Mouse (Mus musculus) heart, embryonic 16.5 days (tissue): ENCODE data around the gene Sim1. TPM values are rescaled to one million over a fixed set of nuclear protein-coding genes. Genes with fewer than 3 reads are reported as not detected.

Experiments
- ATAC-seq: fragments of 200-750 bp; cut with Nextera tagmentation; replicated peaks from 2 replicates; pipeline ENCODE4 v1.8.0; 2017; ENCODE audit warnings: moderate number of reproducible peaks; ENCODE audit not compliant: insufficient read depth, low FRiP score; ENCODE audit errors: extremely low read depth
- H3K27ac ChIP-seq: fragments of 300-500 bp; sonication (generic); 2 replicates; pipeline ENCODE4 v1.5.1; 2014; ENCODE audit warnings: mild to moderate bottlenecking, low read length, control low read depth, moderate library complexity
- H3K27me3 ChIP-seq: fragments of 300-500 bp; sonication (generic); 2 replicates; pipeline ENCODE4 v1.6.1; 2014; ENCODE audit warnings: low read length, mixed read lengths; ENCODE audit not compliant: control insufficient read depth, insufficient read depth
- H3K36me3 ChIP-seq: fragments of 300-500 bp; sonication (generic); 2 replicates; pipeline ENCODE4 v1.6.1; 2014; ENCODE audit not compliant: control insufficient read depth, insufficient read depth
- H3K4me1 ChIP-seq: fragments of 300-500 bp; sonication (generic); 2 replicates; pipeline ENCODE4 v1.6.1; 2014; ENCODE audit warnings: low read length, mixed read lengths; ENCODE audit not compliant: control insufficient read depth, insufficient read depth
- H3K4me2 ChIP-seq: fragments of 300-500 bp; sonication (generic); 2 replicates; pipeline ENCODE4 v1.6.1; 2014; ENCODE audit warnings: low read depth, mild to moderate bottlenecking, control low read depth, low read length
- H3K4me3 ChIP-seq: fragments of 300-500 bp; sonication (generic); 2 replicates; pipeline ENCODE4 v1.5.1; 2014; ENCODE audit warnings: mild to moderate bottlenecking, control low read depth, low read length
- H3K9ac ChIP-seq: fragments of 300-500 bp; sonication (generic); 2 replicates; pipeline ENCODE4 v1.6.1; 2014; ENCODE audit warnings: low read length, control low read depth
- H3K9me3 ChIP-seq: fragments of 300-500 bp; sonication (generic); replicated peaks from 2 replicates; pipeline ENCODE4 v1.6.1; 2016; ENCODE audit warnings: low read length; ENCODE audit not compliant: control insufficient read depth
- WGBS: fragments of 180-500 bp; shearing (Covaris S2); extraction: QIAGEN DNeasy Blood & Tissue Kit; methylation state at CpG from one replicate; pipeline ENCODE4 v1.1.7; 2014; 5-methylcytosine and 5-hydroxymethylcytosine counted together
- polyA plus RNA-seq: library from polyadenylated mRNA; unstranded; fragments of >200 nt; fragmentation: Nextera tagmentation; extraction: Ambion mirVana; gene quantifications from 2 replicates; pipeline ENCODE4 v1.2.1, GENCODE M21; 2015

Gene Sim1
- polyA plus RNA-seq, 1 experiment from 2014 or later = not detected

DNA sequence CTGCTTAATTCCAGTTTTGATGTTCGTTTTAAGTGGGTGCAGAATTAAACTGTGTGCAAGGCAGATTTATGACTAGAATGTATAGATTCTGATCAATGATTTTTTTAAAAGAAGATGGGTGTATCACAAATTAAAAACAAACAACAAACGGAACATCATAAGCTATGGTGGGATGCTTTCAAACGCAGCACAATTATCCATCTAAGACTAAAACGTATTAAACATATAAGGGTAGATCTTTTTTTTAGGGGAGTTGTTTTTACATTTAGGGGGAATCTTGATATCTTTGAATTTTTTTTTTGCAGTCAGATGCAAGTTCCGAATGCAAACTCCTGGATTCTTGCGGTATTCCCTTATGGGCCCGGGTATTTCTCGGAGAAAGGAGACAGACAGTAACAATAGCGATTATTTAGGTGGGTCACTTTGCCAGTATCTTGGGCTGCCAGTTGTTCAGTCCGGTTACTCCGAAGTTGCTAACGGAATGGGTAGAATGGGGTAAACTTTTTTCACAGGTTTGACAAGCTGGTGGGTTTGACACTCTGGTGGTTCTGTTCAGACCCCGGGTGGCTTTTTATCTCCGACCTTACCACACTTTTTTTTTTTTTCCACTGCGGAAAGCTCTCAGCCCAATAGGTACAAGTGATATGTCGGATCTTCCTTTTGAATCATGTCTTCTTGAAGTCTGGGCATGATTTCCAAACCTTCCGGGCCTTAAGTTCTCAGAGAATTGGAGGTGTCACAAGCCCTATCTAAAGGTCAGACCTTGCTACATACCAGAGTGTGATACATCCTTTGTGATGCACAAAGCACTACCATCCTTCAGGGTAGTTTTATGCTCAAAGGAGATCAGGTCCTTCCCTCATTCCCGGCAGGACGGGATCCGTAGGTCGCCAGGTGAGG lies 5.5 kb downstream of the Sim1 start:
- Histone ChIP-seq H3K4me2 (no peak overlapping the region), H3K4me3 (no peak overlapping the region), H3K27me3 (peaks cover 80% of the 10 kb centered on the region), H3K27ac (no peak overlapping the region), H3K9me3 (no peaks in the 10 kb centered on the region), H3K9ac (no peak overlapping the region), H3K36me3 (no peaks in the 10 kb centered on the region), H3K4me1 (peaks cover 2% of the 10 kb centered on the region; the same call in 1 of the 2 replicates)
- no peak for ATAC-seq
- WGBS = 3% methylated on average over 21 of the region's 21 CpGs

- Histone ChIP-seq H3K9ac (no peak overlapping the region), H3K36me3 (no peaks in the 10 kb centered on the region), H3K4me3 (no peak overlapping the region), H3K27me3 (peaks cover 82% of the 10 kb centered on the region), H3K4me2 (no peak overlapping the region), H3K9me3 (no peaks in the 10 kb centered on the region), H3K4me1 (no peaks in the 10 kb centered on the region), H3K27ac (no peak overlapping the region)
- WGBS = 1% methylated on average over 42 of the region's 42 CpGs
- ATAC-seq = no peak
Observed at GRCm38 (mm10) chr10:50900746-50901600, 6.4 kb downstream of the Sim1 start.

DNA sequence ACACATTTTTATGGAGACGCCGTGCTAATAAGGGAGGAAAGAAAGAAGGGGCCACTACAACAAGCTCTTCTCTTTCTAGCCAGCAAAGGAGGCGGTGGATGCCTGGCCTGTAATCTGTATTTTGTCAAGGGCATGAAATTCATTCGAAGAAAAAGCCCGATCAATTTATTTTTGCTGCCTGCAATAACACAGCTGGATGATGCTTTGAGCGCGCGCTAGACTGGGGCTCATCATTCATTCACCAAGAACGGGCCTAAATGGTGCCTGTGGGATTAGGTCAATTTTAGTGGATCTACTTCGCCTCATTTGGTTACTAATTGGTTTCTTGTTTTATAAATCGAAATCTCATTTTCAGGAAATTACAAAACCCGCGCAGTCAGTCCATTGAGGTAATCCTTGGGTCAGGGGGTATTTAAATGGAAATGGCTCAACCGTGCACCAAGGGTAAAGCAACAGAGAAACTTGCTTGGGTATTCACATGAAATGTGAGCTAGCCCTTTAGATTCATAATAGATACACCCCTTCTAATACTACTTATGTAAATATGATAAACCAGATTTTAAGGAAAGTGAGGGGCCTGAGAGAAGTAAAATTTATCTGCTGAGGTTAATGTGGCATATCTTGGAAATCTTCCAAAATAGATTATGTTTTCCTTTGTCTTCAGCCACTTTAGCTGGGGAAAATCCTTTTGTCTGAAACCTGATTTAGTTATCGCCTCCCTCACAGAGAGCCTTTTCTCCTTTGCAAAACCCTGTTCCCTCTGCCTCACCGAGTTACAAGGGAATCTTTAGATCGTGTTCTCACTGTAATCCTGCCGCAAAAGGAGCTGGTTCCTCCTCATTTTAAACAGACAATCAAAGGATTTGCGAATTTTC lies 7.3 kb downstream of the Sim1 start:
- H3K9ac ChIP-seq = no peak overlapping the region
- no peak overlapping the region for H3K4me2 ChIP-seq
- H3K27me3 ChIP-seq = peaks cover 82% of the 10 kb centered on the region
- ATAC-seq = no peak
- H3K4me3 ChIP-seq = no peak overlapping the region
- 4% methylated on average over 19 of the region's 19 CpGs for WGBS
- H3K36me3 ChIP-seq = no peaks in the 10 kb centered on the region
- H3K4me1 ChIP-seq = no peaks in the 10 kb centered on the region
- no peak overlapping the region for H3K27ac ChIP-seq
- no peaks in the 10 kb centered on the region for H3K9me3 ChIP-seq

DNA sequence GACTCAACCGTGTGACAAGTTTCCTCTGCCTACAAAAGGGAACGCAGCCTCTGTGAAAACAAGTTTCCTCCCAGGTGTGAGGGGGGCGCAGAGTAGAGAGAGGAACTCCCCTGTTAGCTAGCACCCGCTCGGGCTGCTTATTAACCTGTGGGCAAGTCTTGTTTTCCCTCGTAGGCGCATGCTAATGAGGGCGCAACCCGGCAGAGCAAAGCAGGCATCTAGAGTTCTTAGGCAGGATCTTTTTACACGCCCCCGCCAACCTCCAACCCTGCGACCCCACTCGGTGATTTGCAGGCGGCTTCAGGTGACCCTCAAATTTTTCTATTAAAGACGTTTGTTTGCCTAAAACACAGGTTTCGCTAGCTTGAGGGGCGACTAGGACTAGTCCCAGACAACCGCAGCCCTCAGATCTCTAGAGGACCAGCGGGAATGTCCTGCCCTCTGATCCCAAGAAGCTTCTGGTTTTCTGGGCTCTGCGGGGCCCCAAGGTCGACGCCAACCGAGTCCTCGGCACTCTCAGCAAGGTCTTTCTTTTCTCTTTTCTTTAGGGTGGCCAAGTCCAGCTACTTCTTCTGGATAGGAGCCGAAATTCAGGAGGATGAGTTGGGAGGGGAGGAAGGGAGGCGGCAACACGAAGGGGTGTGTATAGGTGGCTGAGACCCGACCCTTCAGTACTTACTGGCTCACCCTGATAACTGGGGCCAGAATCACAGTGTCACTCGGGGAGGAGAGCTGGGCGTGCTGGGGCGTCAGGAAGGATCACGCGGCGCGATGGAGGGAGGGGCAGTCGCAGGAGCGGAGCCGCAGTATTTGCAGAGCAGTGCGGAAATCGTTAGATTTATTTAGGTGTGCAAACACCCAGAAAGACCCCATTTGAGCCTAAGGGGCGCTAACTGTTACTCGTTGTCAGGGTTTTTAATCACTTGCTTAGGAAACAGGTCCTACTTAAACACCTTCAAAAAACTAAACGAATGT lies 8.5 kb downstream of the Sim1 start:
- H3K4me1 ChIP-seq = no peaks in the 10 kb centered on the region
- H3K27ac ChIP-seq = no peak overlapping the region
- no peaks in the 10 kb centered on the region for H3K9me3 ChIP-seq
- H3K27me3 ChIP-seq = peaks cover 86% of the 10 kb centered on the region
- H3K4me2 ChIP-seq = no peak overlapping the region
- no peaks in the 10 kb centered on the region for H3K36me3 ChIP-seq
- H3K4me3 ChIP-seq = no peak overlapping the region
- no peak overlapping the region for H3K9ac ChIP-seq
- no peak for ATAC-seq
- 1% methylated on average over 43 of the region's 43 CpGs for WGBS

DNA sequence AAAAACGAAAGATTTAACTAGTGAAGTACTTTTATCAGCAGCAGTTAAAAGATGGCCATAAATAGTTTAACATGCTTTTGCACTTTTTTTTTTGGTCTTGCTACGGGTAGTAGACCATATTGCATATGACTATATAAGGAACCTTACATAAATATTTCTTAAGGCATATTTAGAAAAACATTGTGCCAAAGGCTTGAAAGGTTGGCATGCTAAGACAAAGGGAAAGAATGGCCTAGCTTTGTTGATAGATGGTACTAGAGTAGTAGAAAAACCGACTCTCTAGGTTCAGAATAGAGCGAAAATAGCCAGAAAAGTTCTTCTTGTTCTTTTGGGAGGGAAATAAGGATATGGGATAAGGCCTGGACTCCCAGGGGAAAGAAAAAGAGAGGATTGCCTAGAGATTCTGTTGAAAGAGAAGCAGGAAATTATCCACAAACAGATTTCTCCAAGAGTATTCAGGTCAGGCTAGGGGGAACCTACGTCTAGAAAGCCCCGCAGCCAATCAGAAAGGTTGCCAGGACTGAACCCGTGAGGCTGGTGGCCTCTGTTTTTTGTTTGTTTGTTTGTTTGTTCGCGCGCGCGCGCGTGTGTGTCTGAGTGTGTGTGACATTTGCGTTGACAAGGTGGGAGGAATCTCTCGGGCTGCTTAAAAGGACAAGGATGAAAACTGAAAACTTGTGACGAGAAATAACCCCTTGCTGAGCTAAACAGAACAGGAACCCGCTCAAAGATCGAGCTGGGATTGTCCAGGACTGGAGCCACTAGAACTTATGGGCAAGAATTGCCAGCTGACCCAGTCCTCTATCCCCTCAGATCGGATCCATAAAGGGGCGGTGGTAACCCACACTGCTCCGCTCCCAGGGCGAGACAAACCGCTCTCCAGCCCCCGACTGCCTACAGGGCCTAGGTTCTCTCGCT lies 9.6 kb downstream of the Sim1 start:
- no peak overlapping the region for H3K9ac ChIP-seq
- H3K9me3 ChIP-seq = no peaks in the 10 kb centered on the region
- H3K4me3 ChIP-seq = no peak overlapping the region; the same call in 1 of the 2 replicates
- H3K27ac ChIP-seq = no peak overlapping the region
- WGBS = 4% methylated on average over 26 of the region's 26 CpGs
- ATAC-seq = no peak
- no peaks in the 10 kb centered on the region for H3K36me3 ChIP-seq
- H3K4me2 ChIP-seq = no peak overlapping the region
- H3K27me3 ChIP-seq = peaks cover 88% of the 10 kb centered on the region
- H3K4me1 ChIP-seq = no peaks in the 10 kb centered on the region

DNA sequence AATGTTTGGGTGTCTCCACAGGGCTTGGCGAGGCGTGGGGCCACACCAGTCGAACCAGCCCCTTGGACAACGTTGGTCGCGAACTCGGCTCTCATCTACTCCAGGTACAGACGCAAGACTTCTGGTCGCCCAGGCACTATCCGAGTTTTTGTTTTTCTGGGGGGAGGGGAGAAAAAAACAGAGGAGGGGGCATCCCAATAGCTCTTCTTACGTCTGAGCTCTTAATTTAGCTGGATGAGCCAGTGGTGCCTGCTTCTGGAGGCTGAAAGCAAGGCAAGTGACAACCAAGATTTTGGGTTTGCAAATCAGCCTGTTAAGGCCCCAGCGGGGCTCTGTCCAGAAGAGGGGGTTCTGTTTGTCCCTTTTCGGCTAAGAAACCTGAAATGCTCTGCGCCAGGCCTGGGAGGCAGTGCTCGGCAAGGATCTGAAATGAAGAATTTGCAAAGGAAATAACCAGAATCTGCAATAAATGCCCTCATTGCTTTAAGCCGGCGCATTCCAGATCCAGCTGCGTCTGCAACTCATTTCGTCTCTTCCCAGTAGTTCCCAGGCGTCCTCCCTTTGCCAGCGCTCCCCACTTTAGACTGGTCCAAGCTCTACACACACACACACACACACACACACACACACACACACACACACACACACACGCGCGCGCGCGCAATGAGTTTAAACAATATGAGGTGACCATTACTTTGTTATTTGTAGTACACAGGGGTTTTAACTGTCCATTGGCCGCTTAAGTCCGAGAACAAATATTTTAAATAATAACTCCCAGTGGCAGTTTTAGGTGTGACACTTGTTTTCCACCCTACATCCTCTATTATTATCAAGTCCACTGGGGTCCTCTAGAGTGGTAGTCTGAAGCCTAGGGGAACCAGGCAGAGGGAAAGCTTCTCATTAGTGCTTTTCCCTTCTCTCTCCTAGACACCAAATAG lies 10.5 kb downstream of the Sim1 start:
- Histone ChIP-seq H3K36me3 (no peaks in the 10 kb centered on the region), H3K4me3 (no peak overlapping the region), H3K27me3 (peaks cover 96% of the 10 kb centered on the region), H3K4me1 (no peaks in the 10 kb centered on the region), H3K4me2 (no peak overlapping the region), H3K27ac (no peak overlapping the region), H3K9ac (no peak overlapping the region), H3K9me3 (no peaks in the 10 kb centered on the region)
- no peak for ATAC-seq
- WGBS = 12% methylated on average over 29 of the region's 29 CpGs

DNA sequence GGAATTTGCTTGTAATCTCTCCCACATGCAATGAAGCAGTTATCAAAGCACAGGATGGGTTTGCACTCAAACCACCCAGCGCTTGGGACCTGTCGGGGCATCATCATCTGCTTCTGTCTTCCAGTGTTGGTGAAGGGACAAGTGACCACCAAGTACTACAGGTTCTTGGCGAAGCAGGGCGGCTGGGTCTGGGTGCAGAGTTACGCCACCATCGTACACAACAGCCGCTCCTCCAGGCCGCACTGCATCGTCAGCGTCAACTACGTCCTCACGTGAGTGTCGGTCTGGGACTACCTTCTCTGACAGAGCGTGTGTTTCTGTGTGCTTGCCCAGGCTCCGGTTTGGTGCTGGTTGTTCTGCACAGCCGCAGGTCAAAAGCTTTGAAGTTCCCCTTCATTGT lies 15.8 kb downstream of the Sim1 start:
- ATAC-seq = no peak
- no peaks in the 10 kb centered on the region for H3K36me3 ChIP-seq
- no peaks in the 10 kb centered on the region for H3K4me1 ChIP-seq
- no peak overlapping the region for H3K27ac ChIP-seq
- no peak overlapping the region for H3K9ac ChIP-seq
- H3K4me2 ChIP-seq = peak overlapping the region; percentile 53
- no peaks in the 10 kb centered on the region for H3K9me3 ChIP-seq
- WGBS = 4% methylated on average over 16 of the region's 16 CpGs
- peak overlapping the region; percentile 28 for H3K4me3 ChIP-seq
- H3K27me3 ChIP-seq = peaks cover 62% of the 10 kb centered on the region
